Mouse (Mus musculus) MEL (cell line): ENCODE results near the gene Znfx1. TPM values are rescaled to one million over a fixed set of nuclear protein-coding genes. Genes with fewer than 3 reads are reported as not detected.

Experiments
- DNase-seq: peaks from one replicate; pipeline ENCODE4 v3.0.0; 2011; ENCODE audit warnings: low read depth, low spot score
- H3K27ac ChIP-seq: 2 replicates; pipeline ENCODE4 v1.5.1; 2012; ENCODE audit warnings: low read depth, mild to moderate bottlenecking, control low read depth, low read length, moderate library complexity; ENCODE audit not compliant: control insufficient read depth
- H3K27me3 ChIP-seq, 2 experiments: fragments of 150-350 bp in 1 of 2; sonication (generic) in 1 of 2; 2 replicates each; pipeline ENCODE4 v1.6.1; 2012; ENCODE audit warnings: low read length in 2 of 2, mild to moderate bottlenecking in 2 of 2, improper control_type of control experiment in 1 of 2, moderate library complexity in 1 of 2; ENCODE audit not compliant: insufficient read depth in 2 of 2, control insufficient read depth in 1 of 2
- H3K36me3 ChIP-seq, 2 experiments: 2 replicates each; pipeline ENCODE4 v1.6.1; 2012 to 2014; ENCODE audit warnings: low read length in 2 of 2, improper control_type of control experiment in 1 of 2, inconsistent platforms in 1 of 2, mild to moderate bottlenecking in 1 of 2; ENCODE audit not compliant: insufficient read depth in 2 of 2, control insufficient read depth in 1 of 2
- H3K4me1 ChIP-seq, 2 experiments: fragments of 150-350 bp in 1 of 2; sonication (generic) in 1 of 2; 2 replicates each; pipeline ENCODE4 v1.6.1; 2012; ENCODE audit warnings: low read length in 2 of 2, improper control_type of control experiment in 1 of 2, mild to moderate bottlenecking in 1 of 2; ENCODE audit not compliant: insufficient read depth in 2 of 2, control insufficient read depth in 1 of 2
- H3K4me3 ChIP-seq, 2 experiments: fragments of 150-350 bp in 1 of 2; sonication (generic) in 1 of 2; 2 replicates each; pipeline ENCODE4 v1.5.1; 2012; ENCODE audit warnings: low read depth in 2 of 2, low read length in 2 of 2, mild to moderate bottlenecking in 2 of 2, moderate library complexity in 2 of 2, control low read depth in 1 of 2, improper control_type of control experiment in 1 of 2; ENCODE audit not compliant: control insufficient read depth in 1 of 2, insufficient read depth in 1 of 2
- H3K79me2 ChIP-seq: 2 replicates; pipeline ENCODE4 v1.6.1; 2012; ENCODE audit warnings: mild to moderate bottlenecking, low read length, moderate library complexity; ENCODE audit not compliant: control insufficient read depth, poor library complexity, insufficient read depth
- H3K9ac ChIP-seq: 2 replicates; pipeline ENCODE4 v1.6.1; 2012; ENCODE audit warnings: low read depth, mild to moderate bottlenecking, control low read depth, low read length, moderate library complexity; ENCODE audit not compliant: control insufficient read depth, poor library complexity, severe bottlenecking
- H3K9me3 ChIP-seq: fragments of 150-350 bp; sonication (generic); replicated peaks from 2 replicates; pipeline ENCODE4 v1.6.1; 2012; ENCODE audit warnings: mild to moderate bottlenecking, low read length, improper control_type of control experiment, moderate library complexity; ENCODE audit not compliant: insufficient read depth
- CHD2 ChIP-seq: IDR thresholded peaks from 2 replicates; pipeline ENCODE4 v1.6.1; 2011; ENCODE audit warnings: low read length, improper control_type of control experiment
- GATA1 ChIP-seq: IDR thresholded peaks from 2 replicates; pipeline ENCODE4 v1.6.1; 2011; ENCODE audit warnings: low read depth, low read length, improper control_type of control experiment
- HCFC1 ChIP-seq: IDR thresholded peaks from 2 replicates; pipeline ENCODE4 v1.6.1; 2012; ENCODE audit warnings: low read depth, mild to moderate bottlenecking, inconsistent platforms, low read length, improper control_type of control experiment, moderate library complexity
- MAX ChIP-seq: IDR thresholded peaks from 2 replicates; pipeline ENCODE4 v1.6.1; 2011; ENCODE audit warnings: low read length, improper control_type of control experiment
- MAZ ChIP-seq: IDR thresholded peaks from 2 replicates; pipeline ENCODE4 v1.6.1; 2012; ENCODE audit warnings: low read depth, mild to moderate bottlenecking, inconsistent platforms, low read length, improper control_type of control experiment
- MXI1 ChIP-seq: IDR thresholded peaks from 2 replicates; pipeline ENCODE4 v1.6.1; 2011; ENCODE audit warnings: mild to moderate bottlenecking, low read depth, low read length, improper control_type of control experiment
- MYB ChIP-seq: IDR thresholded peaks from 2 replicates; pipeline ENCODE4 v1.6.1; 2011; ENCODE audit warnings: mild to moderate bottlenecking, low read depth, low read length, improper control_type of control experiment
- MYC ChIP-seq: IDR thresholded peaks from 2 replicates; pipeline ENCODE4 v1.6.1; 2011; ENCODE audit warnings: low read depth, mild to moderate bottlenecking, low read length, improper control_type of control experiment, moderate library complexity
- NRF1 ChIP-seq: IDR thresholded peaks from 2 replicates; pipeline ENCODE4 v1.6.1; 2014; ENCODE audit warnings: low read depth, mild to moderate bottlenecking, inconsistent platforms, low read length, improper control_type of control experiment, moderate library complexity; ENCODE audit not compliant: poor library complexity, insufficient read depth, severe bottlenecking
- POLR2A ChIP-seq, 2 experiments: IDR thresholded peaks; 2 replicates each; pipeline ENCODE4 v1.6.1; 2011 to 2012; ENCODE audit warnings: low read length in 2 of 2, mild to moderate bottlenecking in 2 of 2, control low read depth in 1 of 2, improper control_type of control experiment in 1 of 2, low read depth in 1 of 2, moderate library complexity in 1 of 2; ENCODE audit not compliant: control insufficient read depth in 1 of 2, insufficient read depth in 1 of 2, poor library complexity in 1 of 2
- RAD21 ChIP-seq: IDR thresholded peaks from 2 replicates; pipeline ENCODE4 v1.6.1; 2011; ENCODE audit warnings: mild to moderate bottlenecking, low read depth, low read length, improper control_type of control experiment
- SMC3 ChIP-seq: IDR thresholded peaks from 2 replicates; pipeline ENCODE4 v1.6.1; 2011; ENCODE audit warnings: low read depth, low read length, improper control_type of control experiment
- TAL1 ChIP-seq: IDR thresholded peaks from 2 replicates; pipeline ENCODE4 v1.6.1; 2012; ENCODE audit warnings: mild to moderate bottlenecking, inconsistent platforms, low read length, moderate library complexity, mixed read lengths
- TCF12 ChIP-seq: IDR thresholded peaks from 2 replicates; pipeline ENCODE4 v1.6.1; 2014; ENCODE audit warnings: low read depth, mild to moderate bottlenecking, inconsistent platforms, low read length, improper control_type of control experiment, moderate library complexity
- UBTF ChIP-seq: IDR thresholded peaks from 2 replicates; pipeline ENCODE4 v1.6.1; 2012; ENCODE audit warnings: low read depth, mild to moderate bottlenecking, inconsistent platforms, low read length, improper control_type of control experiment, moderate library complexity, borderline replicate concordance; ENCODE audit not compliant: insufficient read depth
- ZKSCAN1 ChIP-seq: IDR thresholded peaks from 2 replicates; pipeline ENCODE4 v1.6.1; 2012; ENCODE audit warnings: low read depth, mild to moderate bottlenecking, inconsistent platforms, low read length, improper control_type of control experiment, moderate library complexity
- ZMIZ1 ChIP-seq: IDR thresholded peaks from 2 replicates; pipeline ENCODE4 v1.6.1; 2012; ENCODE audit warnings: low read depth, mild to moderate bottlenecking, inconsistent platforms, low read length, improper control_type of control experiment, moderate library complexity
- ZNF384 ChIP-seq: IDR thresholded peaks from 2 replicates; pipeline ENCODE4 v1.6.1; 2012; ENCODE audit warnings: low read depth, mild to moderate bottlenecking, inconsistent platforms, low read length, improper control_type of control experiment
- polyA plus RNA-seq, 2 experiments: library from polyadenylated mRNA; stranded (reverse) in 1 of 2; unstranded in 1 of 2; fragments of >175 nt in 1 of 2; fragments of >200 nt in 1 of 2; gene quantifications; 2 replicates each; pipeline versions ENCODE4 v1.2.1 to v1.2.4; 2012; ENCODE audit warnings: low replicate concordance in 2 of 2, low read depth in 1 of 2; ENCODE audit not compliant: insufficient read length in 2 of 2, insufficient read depth in 1 of 2, missing spikeins in 1 of 2
- total RNA-seq: library from RNA; depleted of rRNA; stranded (reverse); fragments of 300-350 nt; gene quantifications from 2 replicates; pipeline ENCODE4 v1.2.3, GENCODE M21; 2012

The Znfx1 gene
- total and polyA plus RNA-seq, 3 experiments: 15.6 to 17.1 TPM; not detected in 1

DNA sequence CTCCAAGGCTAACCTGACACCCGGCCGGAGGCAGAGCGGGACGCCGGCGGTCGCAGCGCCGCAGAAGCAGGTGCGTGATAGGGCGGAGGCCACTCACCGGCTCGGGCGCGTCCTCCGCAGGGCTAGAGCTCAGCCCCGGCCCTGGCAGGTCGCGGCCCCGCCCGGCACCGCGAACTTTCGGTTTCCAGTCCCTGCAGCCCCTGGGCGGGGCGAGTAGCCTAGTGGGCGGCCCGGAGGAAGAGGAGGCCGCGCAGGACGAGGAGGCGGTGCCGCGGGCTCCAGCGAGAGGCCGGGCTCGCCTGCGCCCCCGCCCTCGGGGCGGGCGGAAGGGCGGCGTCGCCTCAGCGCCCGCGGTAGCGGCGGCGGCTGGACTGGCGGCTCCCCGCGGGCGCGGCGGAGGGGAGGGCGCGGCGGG, 311 bp downstream of the Znfx1 start:
- peak overlapping the region; percentile 79 to 91 for H3K4me3 ChIP-seq
- TF ChIP-seq MXI1 (no peak), TCF12 (no peak), MYC (no peak), MAX (no peak), UBTF (peak; percentile 70; the same call in 1 of the 2 replicates), NRF1 (no peak), ZNF384 (no peak), ZMIZ1 (no peak), SMC3 (no peak), POLR2A (IDR thresholded peaks at IDR 0.05; ENCODE audit: control insufficient read depth in 1 of 2, insufficient read depth in 1 of 2, low read depth in 1 of 2, low read length in 2 of 2, poor library complexity in 1 of 2) (peak in 1 of 2 experiments; percentile 95; a peak in 2 of 4 replicates), TAL1 (no peak), RAD21 (no peak), MYB (no peak), ZKSCAN1 (no peak), CHD2 (no peak), GATA1 (no peak), HCFC1 (no peak)
- H3K36me3 ChIP-seq: peaks cover 15 to 16% of the 10 kb centered on the region in 2 experiments
- peaks cover 0 to 6% of the 10 kb centered on the region in 2 experiments; a peak in 2 of 4 replicates for H3K4me1 ChIP-seq
- H3K9ac ChIP-seq: peak overlapping the region; percentile 97
- H3K27ac ChIP-seq: peak overlapping the region; percentile 76
- H3K79me2 ChIP-seq: peaks cover 48% of the 10 kb centered on the region
- H3K9me3 ChIP-seq: no peaks in the 10 kb centered on the region
- peak; percentile 94 for DNase-seq
- no peaks in the 10 kb centered on the region for H3K27me3 ChIP-seq

- Histone ChIP-seq H3K36me3 (peaks cover 15 to 16% of the 10 kb centered on the region in 2 experiments), H3K27me3 (no peaks in the 10 kb centered on the region), H3K79me2 (peaks cover 48% of the 10 kb centered on the region), H3K4me3 (peak overlapping the region; percentile 79 to 82), H3K27ac (no peak overlapping the region), H3K4me1 (peaks cover 0 to 6% of the 10 kb centered on the region in 2 experiments; a peak in 2 of 4 replicates), H3K9me3 (no peaks in the 10 kb centered on the region), H3K9ac (peak overlapping the region; percentile 97)
- TF ChIP-seq MAX (no peak), MAZ (no peak), RAD21 (no peak)
- DNase-seq: peak; percentile 33
Measured at GRCm38 (mm10) chr2:167061381-167062034, 1.3 kb downstream of the Znfx1 start.
